Mouse (Mus musculus): ENCODE measurements around the gene Atp5j. TPM values are rescaled to one million over a fixed set of nuclear protein-coding genes. Genes with fewer than 3 reads are reported as not detected.

Gene Atp5j
- polyA plus RNA-seq, 1 experiment: 45.4 TPM

- Histone ChIP-seq H3K36me3 (ENCODE audit: control insufficient read depth, insufficient read depth, low read length) (no peaks in the 10 kb centered on the region), H3K4me3 (ENCODE audit: extremely low read depth, insufficient read depth, insufficient read length) (no peak overlapping the region), H3K27ac (ENCODE audit: insufficient read depth, low read length) (no peak overlapping the region), H3K27me3 (ENCODE audit: control insufficient read depth, insufficient read depth, low read length) (no peaks in the 10 kb centered on the region), H3K4me1 (ENCODE audit: control insufficient read depth, insufficient read depth, insufficient read length) (no peaks in the 10 kb centered on the region)
- 86% methylated on average over 9 of the region's 9 CpGs for WGBS
- TF ChIP-seq CTCF (IDR thresholded peaks at IDR 0.05; ENCODE audit: extremely low read depth, insufficient read depth, insufficient read length, insufficient replicate concordance) (no peak), POLR2A (IDR thresholded peaks at IDR 0.05; ENCODE audit: low read depth, low read length) (no peak)
- DNase-seq (ENCODE audit: low read depth in 1 of 2, low spot score in 2 of 2): no peak
Observed at GRCm38 (mm10) chr16:84796678-84797077, 38.7 kb downstream of the Atp5j start.

GRCm38 (mm10) chr16:84795337-84795736, 40.1 kb downstream of the Atp5j start:
- Histone ChIP-seq H3K4me3 (ENCODE audit: extremely low read depth, insufficient read depth, insufficient read length) (no peak overlapping the region), H3K36me3 (ENCODE audit: control insufficient read depth, insufficient read depth, low read length) (no peaks in the 10 kb centered on the region), H3K27ac (ENCODE audit: insufficient read depth, low read length) (no peak overlapping the region), H3K4me1 (ENCODE audit: control insufficient read depth, insufficient read depth, insufficient read length) (no peaks in the 10 kb centered on the region), H3K27me3 (ENCODE audit: control insufficient read depth, insufficient read depth, low read length) (no peaks in the 10 kb centered on the region)
- 64% methylated on average over 3 of the region's 3 CpGs for WGBS
- DNase-seq (ENCODE audit: low read depth in 1 of 2, low spot score in 2 of 2): no peak
- TF ChIP-seq POLR2A (IDR thresholded peaks at IDR 0.05; ENCODE audit: low read depth, low read length) (no peak), CTCF (IDR thresholded peaks at IDR 0.05; ENCODE audit: extremely low read depth, insufficient read depth, insufficient read length, insufficient replicate concordance) (no peak)

GRCm38 (mm10) chr16:84793401-84793800, 42.0 kb downstream of the Atp5j start:
- no peak for TF ChIP-seq POLR2A (IDR thresholded peaks at IDR 0.05; ENCODE audit: low read depth, low read length)
- no peak for TF ChIP-seq CTCF (IDR thresholded peaks at IDR 0.05; ENCODE audit: extremely low read depth, insufficient read depth, insufficient read length, insufficient replicate concordance)
- Histone ChIP-seq H3K27me3 (ENCODE audit: control insufficient read depth, insufficient read depth, low read length) (no peaks in the 10 kb centered on the region), H3K27ac (ENCODE audit: insufficient read depth, low read length) (no peak overlapping the region), H3K4me1 (ENCODE audit: control insufficient read depth, insufficient read depth, insufficient read length) (no peaks in the 10 kb centered on the region), H3K4me3 (ENCODE audit: extremely low read depth, insufficient read depth, insufficient read length) (no peak overlapping the region), H3K36me3 (ENCODE audit: control insufficient read depth, insufficient read depth, low read length) (no peaks in the 10 kb centered on the region)
- DNase-seq (ENCODE audit: low read depth in 1 of 2, low spot score in 2 of 2): no peak
- WGBS: 95% methylated on average over 14 of the region's 14 CpGs

GRCm38 (mm10) chr16:84790595-84791165, 44.7 kb downstream of the Atp5j start:
- no peak for DNase-seq (ENCODE audit: low read depth in 1 of 2, low spot score in 2 of 2)
- Histone ChIP-seq H3K36me3 (ENCODE audit: control insufficient read depth, insufficient read depth, low read length) (no peaks in the 10 kb centered on the region), H3K4me1 (ENCODE audit: control insufficient read depth, insufficient read depth, insufficient read length) (no peaks in the 10 kb centered on the region), H3K27ac (ENCODE audit: insufficient read depth, low read length) (no peak overlapping the region), H3K4me3 (ENCODE audit: extremely low read depth, insufficient read depth, insufficient read length) (no peak overlapping the region), H3K27me3 (ENCODE audit: control insufficient read depth, insufficient read depth, low read length) (no peaks in the 10 kb centered on the region)
- 82% methylated on average over 2 of the region's 2 CpGs for WGBS
- TF ChIP-seq CTCF (IDR thresholded peaks at IDR 0.05; ENCODE audit: extremely low read depth, insufficient read depth, insufficient read length, insufficient replicate concordance) (no peak), POLR2A (IDR thresholded peaks at IDR 0.05; ENCODE audit: low read depth, low read length) (no peak)

- Histone ChIP-seq H3K4me1 (ENCODE audit: control insufficient read depth, insufficient read depth, insufficient read length) (no peaks in the 10 kb centered on the region), H3K4me3 (ENCODE audit: extremely low read depth, insufficient read depth, insufficient read length) (no peak overlapping the region), H3K36me3 (ENCODE audit: control insufficient read depth, insufficient read depth, low read length) (no peaks in the 10 kb centered on the region), H3K27me3 (ENCODE audit: control insufficient read depth, insufficient read depth, low read length) (no peaks in the 10 kb centered on the region), H3K27ac (ENCODE audit: insufficient read depth, low read length) (no peak overlapping the region)
- no peak for TF ChIP-seq CTCF (IDR thresholded peaks at IDR 0.05; ENCODE audit: extremely low read depth, insufficient read depth, insufficient read length, insufficient replicate concordance)
- no peak for TF ChIP-seq POLR2A (IDR thresholded peaks at IDR 0.05; ENCODE audit: low read depth, low read length)
- 77% methylated on average over 7 of the region's 7 CpGs for WGBS
- no peak for DNase-seq (ENCODE audit: low read depth in 1 of 2, low spot score in 2 of 2)
Observed at GRCm38 (mm10) chr16:84784966-84785365, 50.5 kb downstream of the Atp5j start.

GRCm38 (mm10) chr16:84783279-84783678, 52.1 kb downstream of the Atp5j start:
- WGBS: 9% methylated on average over 2 of the region's 2 CpGs
- H3K27ac ChIP-seq (ENCODE audit: insufficient read depth, low read length): no peak overlapping the region
- no peak overlapping the region for H3K4me3 ChIP-seq (ENCODE audit: extremely low read depth, insufficient read depth, insufficient read length)
- H3K36me3 ChIP-seq (ENCODE audit: control insufficient read depth, insufficient read depth, low read length): no peaks in the 10 kb centered on the region
- no peak for DNase-seq (ENCODE audit: low read depth in 1 of 2, low spot score in 2 of 2)
- no peaks in the 10 kb centered on the region for H3K4me1 ChIP-seq (ENCODE audit: control insufficient read depth, insufficient read depth, insufficient read length)
- H3K27me3 ChIP-seq (ENCODE audit: control insufficient read depth, insufficient read depth, low read length): no peaks in the 10 kb centered on the region
- TF ChIP-seq CTCF (IDR thresholded peaks at IDR 0.05; ENCODE audit: extremely low read depth, insufficient read depth, insufficient read length, insufficient replicate concordance) (no peak), POLR2A (IDR thresholded peaks at IDR 0.05; ENCODE audit: low read depth, low read length) (no peak)

- no peak overlapping the region for H3K27ac ChIP-seq (ENCODE audit: insufficient read depth, low read length)
- no peaks in the 10 kb centered on the region for H3K4me1 ChIP-seq (ENCODE audit: control insufficient read depth, insufficient read depth, insufficient read length)
- no peak for DNase-seq (ENCODE audit: low read depth in 1 of 2, low spot score in 2 of 2)
- no peak for TF ChIP-seq CTCF (IDR thresholded peaks at IDR 0.05; ENCODE audit: extremely low read depth, insufficient read depth, insufficient read length, insufficient replicate concordance)
- TF ChIP-seq POLR2A (IDR thresholded peaks at IDR 0.05; ENCODE audit: low read depth, low read length): no peak
- WGBS: 80% methylated on average over 5 of the region's 5 CpGs
- H3K27me3 ChIP-seq (ENCODE audit: control insufficient read depth, insufficient read depth, low read length): peaks cover 3% of the 10 kb centered on the region; the same call in 1 of the 2 replicates
- H3K36me3 ChIP-seq (ENCODE audit: control insufficient read depth, insufficient read depth, low read length): no peaks in the 10 kb centered on the region
- H3K4me3 ChIP-seq (ENCODE audit: extremely low read depth, insufficient read depth, insufficient read length): no peak overlapping the region
Observed at GRCm38 (mm10) chr16:84779718-84780117, 55.7 kb downstream of the Atp5j start.

Data from spleen, adult 2 months (tissue).